Mouse (Mus musculus) myocyte (in vitro differentiated cells): ENCODE measurements around the gene Cfap73.

Source experiments
- E2F4 ChIP-seq: IDR thresholded peaks from one replicate; pipeline ENCODE4 v1.6.1; 2011; ENCODE audit warnings: mild to moderate bottlenecking, control low read depth, moderate library complexity; ENCODE audit not compliant: insufficient read depth
- MAX ChIP-seq: IDR thresholded peaks from one replicate; pipeline ENCODE4 v1.6.1; 2011; ENCODE audit warnings: low read depth, mild to moderate bottlenecking, control low read depth
- MYOD1 ChIP-seq, 3 experiments: IDR thresholded peaks; one replicate each; pipeline ENCODE4 v1.6.1; 2011; ENCODE audit warnings: control low read depth in 2 of 3, low read depth in 2 of 3, mild to moderate bottlenecking in 2 of 3, moderate library complexity in 1 of 3; ENCODE audit not compliant: insufficient read length in 2 of 3, control insufficient read depth in 1 of 3
- MYOG ChIP-seq, 3 experiments: IDR thresholded peaks; one replicate each; pipeline ENCODE4 v1.6.1; 2011; ENCODE audit warnings: control low read depth in 2 of 3, low read depth in 2 of 3, mild to moderate bottlenecking in 2 of 3; ENCODE audit not compliant: insufficient read length in 2 of 3, control insufficient read depth in 1 of 3, insufficient read depth in 1 of 3
- POLR2A ChIP-seq: IDR thresholded peaks from one replicate; pipeline ENCODE4 v1.6.1; 2011; ENCODE audit warnings: low read depth, mild to moderate bottlenecking, control low read depth, moderate library complexity; ENCODE audit not compliant: insufficient read length
- POLR2AphosphoS2 ChIP-seq: IDR thresholded peaks from one replicate; pipeline ENCODE4 v1.6.1; 2011; ENCODE audit warnings: low read depth, control low read depth; ENCODE audit not compliant: insufficient read length
- REST ChIP-seq: IDR thresholded peaks from one replicate; pipeline ENCODE4 v1.6.1; 2011; ENCODE audit warnings: mild to moderate bottlenecking, control low read depth, moderate library complexity; ENCODE audit not compliant: insufficient read depth, insufficient read length
- SRF ChIP-seq: IDR thresholded peaks from one replicate; pipeline ENCODE4 v1.6.1; 2011; ENCODE audit warnings: low read depth; ENCODE audit not compliant: control insufficient read depth, insufficient read length
- TCF12 ChIP-seq: IDR thresholded peaks from one replicate; pipeline ENCODE4 v1.6.1; 2011; ENCODE audit warnings: mild to moderate bottlenecking, control low read depth; ENCODE audit not compliant: poor library complexity, insufficient read depth, severe bottlenecking
- USF1 ChIP-seq: IDR thresholded peaks from one replicate; pipeline ENCODE4 v1.6.1; 2011; ENCODE audit warnings: low read depth, mild to moderate bottlenecking, control low read depth, moderate library complexity

- no peak for TF ChIP-seq POLR2A
- TF ChIP-seq POLR2AphosphoS2, result no peak
- no peak for TF ChIP-seq MYOD1 (IDR thresholded peaks at IDR 0.05; ENCODE audit: control insufficient read depth in 1 of 3, insufficient read length in 2 of 3, low read depth in 2 of 3)
- no peak for TF ChIP-seq MAX
- TF ChIP-seq TCF12, result no peak
- TF ChIP-seq REST, result no peak
- no peak for TF ChIP-seq E2F4
- no peak for TF ChIP-seq SRF
- TF ChIP-seq MYOG (IDR thresholded peaks at IDR 0.05; ENCODE audit: control insufficient read depth in 1 of 3, insufficient read depth in 1 of 3, insufficient read length in 2 of 3, low read depth in 2 of 3), result no peak
- no peak for TF ChIP-seq USF1
These were observed 37.8 kb upstream of the Cfap73 start for GRCm38 (mm10) chr5:120671865-120672264.
